Mouse (Mus musculus) right cerebral cortex, adult 2 months (tissue): ENCODE data around the gene Dcst1.

Source experiments
- DNase-seq, 2 experiments: peaks; one replicate each; pipeline ENCODE4 v3.0.0; 2021 to 2022; ENCODE audit warnings: low spot score in 2 of 2

Dcst1 gene

GRCm38 (mm10) chr3:89315195-89315929 is 49.7 kb downstream of the Dcst1 start:
- peak; percentile 85 for DNase-seq

GRCm38 (mm10) chr3:89314791-89315190 is 50.3 kb downstream of the Dcst1 start:
- no peak for DNase-seq

DNA sequence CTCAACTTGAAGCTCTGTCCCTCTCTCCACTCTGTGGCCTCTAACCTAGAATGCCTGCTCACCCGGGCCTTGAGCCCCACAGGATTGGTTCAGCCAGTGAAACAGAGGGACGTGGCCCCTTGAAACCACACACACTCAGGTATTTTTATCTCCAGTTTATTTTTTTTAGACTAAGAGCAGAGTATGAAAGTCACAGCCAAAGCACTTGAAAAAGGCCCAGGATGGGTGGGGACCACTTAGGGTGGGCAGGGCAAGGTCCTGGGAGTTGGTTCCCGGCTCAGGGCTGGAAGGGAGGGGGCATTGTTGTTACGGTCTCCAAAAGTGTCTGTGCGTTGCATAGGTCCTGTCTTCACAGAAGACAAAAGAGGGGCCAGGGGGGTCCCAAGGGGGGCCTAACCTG is 50.7 kb downstream of the Dcst1 start:
- DNase-seq: no peak

DNA sequence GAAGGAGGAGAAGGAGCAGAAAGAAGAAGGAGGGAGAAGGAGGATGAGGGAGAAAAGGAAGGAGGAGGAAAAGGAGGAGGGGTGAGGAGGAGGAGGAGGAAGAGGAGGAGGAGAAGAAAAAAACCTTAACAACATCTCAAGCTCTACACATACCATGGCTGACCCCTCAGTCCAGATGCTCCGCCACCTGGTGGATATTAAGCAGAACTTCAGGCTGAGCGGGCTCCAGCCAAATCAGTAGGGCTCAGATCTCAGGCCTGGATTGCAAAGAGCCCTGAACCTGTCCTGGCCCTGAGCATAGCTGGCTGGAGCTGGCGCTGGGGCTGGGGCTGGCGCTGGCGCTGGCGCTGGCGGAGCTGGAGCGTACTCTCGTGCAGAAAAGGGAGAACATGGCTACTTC is 57.0 kb downstream of the Dcst1 start:
- peak; percentile 53 to 68 for DNase-seq

- DNase-seq: no peak
Measured at GRCm38 (mm10) chr3:89305551-89306325, 59.3 kb downstream of the Dcst1 start.

DNA sequence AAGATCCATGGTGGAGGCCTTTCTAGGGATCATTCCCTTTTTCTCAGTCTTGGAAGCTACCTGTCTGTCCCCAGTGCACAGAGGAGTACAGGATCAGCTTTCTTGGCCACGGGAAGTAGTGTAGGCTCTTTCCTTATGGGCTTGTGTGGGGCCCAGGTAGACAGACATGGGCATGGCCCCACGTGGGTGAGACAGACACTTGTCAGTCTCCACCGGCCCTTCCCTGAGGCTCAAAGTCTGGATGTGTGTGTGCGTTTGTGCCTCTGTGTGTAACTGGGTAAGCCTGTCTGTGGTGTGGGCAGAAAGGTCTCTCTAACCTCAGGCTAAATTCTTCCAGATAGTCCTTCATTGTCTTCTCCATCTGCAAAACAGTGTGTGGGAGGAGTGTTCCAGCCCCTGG is 59.9 kb downstream of the Dcst1 start:
- no peak for DNase-seq

- no peak for DNase-seq
Measured at GRCm38 (mm10) chr3:89304440-89304839, 60.6 kb downstream of the Dcst1 start.

DNA sequence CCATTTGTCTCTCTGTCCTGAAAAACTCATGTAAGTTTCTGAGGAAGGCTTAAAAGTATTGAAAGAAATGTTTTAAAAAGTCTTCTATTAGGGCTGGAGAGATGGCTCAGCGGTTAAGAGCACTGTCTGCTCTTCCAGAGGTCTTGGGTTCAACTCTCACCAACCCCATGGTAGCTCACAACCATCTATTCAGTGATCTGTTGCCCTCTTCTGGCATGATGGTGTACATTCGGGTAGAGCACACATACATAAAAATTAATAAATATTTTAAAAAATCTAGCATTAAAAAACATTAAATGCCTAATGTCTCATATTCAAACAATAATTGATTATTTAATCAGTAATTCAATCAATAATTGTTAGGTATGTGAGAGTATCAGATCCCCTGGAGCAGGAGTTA is 64.5 kb downstream of the Dcst1 start:
- DNase-seq: no peak
